In genomic region chr5:73023801-73024200, GRCm38 (mm10) we compare ENCODE assay signal across 51 mouse cellular contexts. TPM values are rescaled to one million over a fixed set of nuclear protein-coding genes. Genes with fewer than 3 reads are reported as not detected.
"Had no signal": no experiment of that assay in that cellular context is flagged by ENCODE, and none has a peak within 500 bp of the region (broad histone marks: within the 10 kb centered on the region; RNA-seq: fewer than 3 reads in every experiment).

No protein-coding gene starts in this region.

- H3K27ac ChIP-seq: heart, embryonic 13.5 days; heart, embryonic 15.5 days; hindbrain, embryonic 10.5 days; hindbrain, embryonic 12.5 days; hindbrain, embryonic 13.5 days; hindbrain, embryonic 14.5 days; hindbrain, embryonic 15.5 days; hindbrain, postnatal 0 days; intestine, embryonic 15.5 days; kidney, embryonic 15.5 days; kidney, postnatal 0 days; layer of hippocampus, adult 2 months; left cerebral cortex, adult 2 months had no signal

- H3K4me3 ChIP-seq: heart, embryonic 12.5 days; heart, embryonic 13.5 days; heart, embryonic 15.5 days; hindbrain, embryonic 10.5 days; hindbrain, embryonic 12.5 days; hindbrain, embryonic 13.5 days; hindbrain, embryonic 15.5 days; intestine, embryonic 15.5 days; kidney, embryonic 15.5 days; layer of hippocampus, adult 2 months; left cerebral cortex, adult 2 months had no signal

- DNase-seq: heart, postnatal 10 days; heart, postnatal 14 days; heart, postnatal 36 days; heart, postnatal 4 days; kidney, adult 11 months; kidney, adult 18-20 months; kidney, adult 2 months; kidney, adult 8-10 months; kidney, adult 9 months; kidney, postnatal 10 days; kidney, postnatal 14 days; kidney, postnatal 25 days; kidney, postnatal 36 days; kidney, postnatal 4 days; layer of hippocampus, adult 9-11 months; layer of hippocampus, postnatal 36 days had no signal

- H3K27me3 ChIP-seq: heart, embryonic 12.5 days; heart, embryonic 13.5 days; heart, embryonic 15.5 days; hindbrain, embryonic 12.5 days; hindbrain, embryonic 13.5 days; hindbrain, embryonic 15.5 days; intestine, embryonic 15.5 days; kidney, embryonic 15.5 days had no signal

- H3K9ac ChIP-seq: heart, embryonic 12.5 days; heart, embryonic 13.5 days; heart, embryonic 15.5 days; hindbrain, embryonic 12.5 days; hindbrain, embryonic 13.5 days; hindbrain, embryonic 14.5 days; hindbrain, embryonic 15.5 days; intestine, embryonic 15.5 days; kidney, embryonic 15.5 days had no signal

- H3K4me2 ChIP-seq: heart, embryonic 12.5 days; heart, embryonic 13.5 days; heart, embryonic 15.5 days; hindbrain, embryonic 12.5 days; hindbrain, embryonic 13.5 days; hindbrain, embryonic 14.5 days; hindbrain, embryonic 15.5 days; intestine, embryonic 15.5 days; kidney, embryonic 15.5 days had no signal

- H3K4me1 ChIP-seq: hindbrain, embryonic 10.5 days; hindbrain, embryonic 12.5 days; hindbrain, embryonic 13.5 days; hindbrain, embryonic 15.5 days; intestine, embryonic 15.5 days; kidney, embryonic 15.5 days had no signal

- H3K9me3 ChIP-seq: heart, embryonic 12.5 days; heart, embryonic 13.5 days; heart, embryonic 15.5 days; hindbrain, embryonic 10.5 days; hindbrain, embryonic 12.5 days; hindbrain, embryonic 13.5 days; hindbrain, embryonic 15.5 days; intestine, embryonic 15.5 days; kidney, embryonic 15.5 days had no signal

- ATAC-seq: hindbrain, embryonic 16.5 days; hindbrain, postnatal 0 days; inflammation-experienced regulatory T-cells, adult 6 months; intestine, embryonic 15.5 days; intestine, embryonic 16.5 days; intestine, postnatal 0 days had no signal

RNA-seq across cellular contexts. Expression of gene Slc10a4, which starts 17.1 kb away (rescaled TPM):
- total RNA-seq: heart, postnatal 10 days; heart, postnatal 14 days; heart, postnatal 25 days; hematopoietic stem cell, adult 5-6 weeks had no signal
- polyA plus RNA-seq: inflammation-experienced regulatory T-cells, adult 6 months had no signal

RNA-seq across cellular contexts. Expression of gene Gm10135, which starts 49.3 kb away (rescaled TPM):
- total RNA-seq: heart, postnatal 10 days; heart, postnatal 14 days; heart, postnatal 25 days; heart, postnatal 36 days; heart, postnatal 4 days; hematopoietic stem cell, adult 5-6 weeks; hindbrain, postnatal 0 days; layer of hippocampus, adult 18-20 months; layer of hippocampus, adult 2 months; layer of hippocampus, adult 8-10 months; layer of hippocampus, postnatal 10 days; layer of hippocampus, postnatal 14 days; layer of hippocampus, postnatal 25 days; layer of hippocampus, postnatal 36 days; left cerebral cortex, adult 18-20 months; left cerebral cortex, adult 2 months; left cerebral cortex, adult 8-10 months had no signal
- polyA plus RNA-seq: heart, embryonic 12.5 days; heart, embryonic 13.5 days; heart, embryonic 14.5 days; heart, embryonic 15.5 days; heart, embryonic 16.5 days; heart, postnatal 0 days; hindbrain, embryonic 10.5 days; hindbrain, embryonic 11.5 days; hindbrain, embryonic 12.5 days; hindbrain, embryonic 13.5 days; hindbrain, embryonic 14.5 days; hindbrain, embryonic 15.5 days; hindbrain, embryonic 16.5 days; hindbrain, postnatal 0 days; inflammation-experienced regulatory T-cells, adult 6 months; intestine, embryonic 14.5 days; intestine, embryonic 15.5 days; intestine, embryonic 16.5 days; intestine, postnatal 0 days; kidney, adult 2 months; kidney, embryonic 14.5 days; kidney, embryonic 15.5 days; kidney, embryonic 16.5 days; kidney, postnatal 0 days; large intestine, adult 2 months had no signal
